Mouse (Mus musculus): ENCODE measurements at regions not wholly inside any gene's neighbourhood (a gene's known extent, or its start where the extent isn't known, plus 50 kb on each side); places are given as distances from the start of the nearest gene placed in this dataset.

GRCm38 (mm10) chr19:36178828-36179251, 58.9 kb upstream of the Ankrd1 start:
- TF ChIP-seq POLR2A (IDR thresholded peaks at IDR 0.05; ENCODE audit: insufficient read depth, low read depth, low read length) (no peak), CTCF (IDR thresholded peaks at IDR 0.05; ENCODE audit: insufficient read depth, low read depth, low read length) (no peak)
- no peaks in the 10 kb centered on the region for H3K4me1 ChIP-seq (ENCODE audit: control insufficient read depth, insufficient read depth, low read length)
- 67% methylated on average over 6 of the region's 6 CpGs for WGBS
- no peak overlapping the region for H3K4me3 ChIP-seq (ENCODE audit: insufficient read depth, low read depth, low read length)
- H3K27ac ChIP-seq (ENCODE audit: insufficient read depth, low read depth, low read length) = no peak overlapping the region

GRCm38 (mm10) chr19:36180329-36180728, 60.4 kb upstream of the Ankrd1 start:
- Histone ChIP-seq H3K4me3 (ENCODE audit: insufficient read depth, low read depth, low read length) (no peak overlapping the region), H3K27ac (ENCODE audit: insufficient read depth, low read depth, low read length) (no peak overlapping the region), H3K4me1 (ENCODE audit: control insufficient read depth, insufficient read depth, low read length) (no peaks in the 10 kb centered on the region)
- TF ChIP-seq CTCF (IDR thresholded peaks at IDR 0.05; ENCODE audit: insufficient read depth, low read depth, low read length) = no peak
- TF ChIP-seq POLR2A (IDR thresholded peaks at IDR 0.05; ENCODE audit: insufficient read depth, low read depth, low read length) = no peak
- WGBS = 79% methylated on average over 7 of the region's 7 CpGs

- H3K4me3 ChIP-seq (ENCODE audit: insufficient read depth, low read depth, low read length) = no peak overlapping the region
- WGBS = 75% methylated on average over 2 of the region's 2 CpGs
- no peak overlapping the region for H3K27ac ChIP-seq (ENCODE audit: insufficient read depth, low read depth, low read length)
- no peaks in the 10 kb centered on the region for H3K4me1 ChIP-seq (ENCODE audit: control insufficient read depth, insufficient read depth, low read length)
- TF ChIP-seq CTCF (IDR thresholded peaks at IDR 0.05; ENCODE audit: insufficient read depth, low read depth, low read length) (no peak), POLR2A (IDR thresholded peaks at IDR 0.05; ENCODE audit: insufficient read depth, low read depth, low read length) (no peak)
Observed at GRCm38 (mm10) chr19:36181535-36181934, 61.6 kb upstream of the Ankrd1 start.

- WGBS = 28% methylated on average over 2 of the region's 2 CpGs
- TF ChIP-seq CTCF (IDR thresholded peaks at IDR 0.05; ENCODE audit: insufficient read depth, low read depth, low read length) (no peak), POLR2A (IDR thresholded peaks at IDR 0.05; ENCODE audit: insufficient read depth, low read depth, low read length) (no peak)
- Histone ChIP-seq H3K4me3 (ENCODE audit: insufficient read depth, low read depth, low read length) (no peak overlapping the region), H3K27ac (ENCODE audit: insufficient read depth, low read depth, low read length) (no peak overlapping the region), H3K4me1 (ENCODE audit: control insufficient read depth, insufficient read depth, low read length) (no peaks in the 10 kb centered on the region)
Observed at GRCm38 (mm10) chr19:36183127-36183526, 63.2 kb upstream of the Ankrd1 start.

- WGBS = 89% methylated on average over 5 of the region's 5 CpGs
- Histone ChIP-seq H3K4me1 (ENCODE audit: control insufficient read depth, insufficient read depth, low read length) (no peaks in the 10 kb centered on the region), H3K4me3 (ENCODE audit: insufficient read depth, low read depth, low read length) (no peak overlapping the region), H3K27ac (ENCODE audit: insufficient read depth, low read depth, low read length) (no peak overlapping the region)
- TF ChIP-seq CTCF (IDR thresholded peaks at IDR 0.05; ENCODE audit: insufficient read depth, low read depth, low read length) (no peak), POLR2A (IDR thresholded peaks at IDR 0.05; ENCODE audit: insufficient read depth, low read depth, low read length) (no peak)
Observed at GRCm38 (mm10) chr19:36189662-36190061, 69.8 kb upstream of the Ankrd1 start.

- Histone ChIP-seq H3K27ac (ENCODE audit: insufficient read depth, low read depth, low read length) (no peak overlapping the region), H3K4me3 (ENCODE audit: insufficient read depth, low read depth, low read length) (no peak overlapping the region), H3K4me1 (ENCODE audit: control insufficient read depth, insufficient read depth, low read length) (no peaks in the 10 kb centered on the region)
- TF ChIP-seq POLR2A (IDR thresholded peaks at IDR 0.05; ENCODE audit: insufficient read depth, low read depth, low read length) (no peak), CTCF (IDR thresholded peaks at IDR 0.05; ENCODE audit: insufficient read depth, low read depth, low read length) (no peak)
- 95% methylated on average over 7 of the region's 7 CpGs for WGBS
Observed at GRCm38 (mm10) chr19:36191641-36192040, 71.7 kb upstream of the Ankrd1 start.

- H3K4me3 ChIP-seq (ENCODE audit: insufficient read depth, low read depth, low read length) = no peak overlapping the region
- no peak for TF ChIP-seq POLR2A (IDR thresholded peaks at IDR 0.05; ENCODE audit: insufficient read depth, low read depth, low read length)
- no peak for TF ChIP-seq CTCF (IDR thresholded peaks at IDR 0.05; ENCODE audit: insufficient read depth, low read depth, low read length)
- peaks cover 5% of the 10 kb centered on the region; the same call in 1 of the 2 replicates for H3K4me1 ChIP-seq (ENCODE audit: control insufficient read depth, insufficient read depth, low read length)
- WGBS = 85% methylated on average over 2 of the region's 2 CpGs
- H3K27ac ChIP-seq (ENCODE audit: insufficient read depth, low read depth, low read length) = no peak overlapping the region
Observed at GRCm38 (mm10) chr19:36204269-36204668, 84.4 kb upstream of the Ankrd1 start.

GRCm38 (mm10) chr19:36204965-36205718, 85.2 kb upstream of the Ankrd1 start:
- H3K4me1 ChIP-seq (ENCODE audit: control insufficient read depth, insufficient read depth, low read length) = peaks cover 5% of the 10 kb centered on the region; the same call in 1 of the 2 replicates
- 90% methylated on average over 8 of the region's 8 CpGs for WGBS

GRCm38 (mm10) chr19:36207735-36208288, 87.9 kb upstream of the Ankrd1 start:
- 16% methylated on average over 7 of the region's 7 CpGs for WGBS
- H3K27ac ChIP-seq (ENCODE audit: insufficient read depth, low read depth, low read length) = no peak overlapping the region
- peaks cover 5% of the 10 kb centered on the region; the same call in 1 of the 2 replicates for H3K4me1 ChIP-seq (ENCODE audit: control insufficient read depth, insufficient read depth, low read length)
- no peak overlapping the region for H3K4me3 ChIP-seq (ENCODE audit: insufficient read depth, low read depth, low read length)
- no peak for TF ChIP-seq CTCF (IDR thresholded peaks at IDR 0.05; ENCODE audit: insufficient read depth, low read depth, low read length)
- TF ChIP-seq POLR2A (IDR thresholded peaks at IDR 0.05; ENCODE audit: insufficient read depth, low read depth, low read length) = no peak

More at GRCm38 (mm10) chr19:36204965-36205718, 85.2 kb upstream of the Ankrd1 start:
- H3K27ac ChIP-seq (ENCODE audit: insufficient read depth, low read depth, low read length) = no peak overlapping the region
- TF ChIP-seq CTCF (IDR thresholded peaks at IDR 0.05; ENCODE audit: insufficient read depth, low read depth, low read length) (no peak), POLR2A (IDR thresholded peaks at IDR 0.05; ENCODE audit: insufficient read depth, low read depth, low read length) (no peak)
- no peak overlapping the region for H3K4me3 ChIP-seq (ENCODE audit: insufficient read depth, low read depth, low read length)
